Mouse (Mus musculus): ENCODE data around the gene Snn.

GRCm38 (mm10) chr16:11028206-11028605 is 32.5 kb upstream of the Snn start:
- TF ChIP-seq POLR2A (IDR thresholded peaks at IDR 0.05; ENCODE audit: low read depth, low read length) (no peak), CTCF (conservative IDR thresholded peaks at IDR 0.05; ENCODE audit: insufficient read depth, insufficient read length, low read depth, low read length) (no peak)

All from kidney, adult 2 months (tissue).